Mouse (Mus musculus): ENCODE results near the gene Scgb1b18. TPM values are rescaled to one million over a fixed set of nuclear protein-coding genes. Genes with fewer than 3 reads are reported as not detected.
"Not testable (repeated sequence)": the region's sequence is repeated elsewhere in the genome, so short reads cannot be mapped to it uniquely, and the experiment has no call there.

The Scgb1b18 gene
- not detected in 2 replicates for polyA plus RNA-seq (2015; fragmentation: Nextera tagmentation; extraction: Ambion mirVana)

DNA sequence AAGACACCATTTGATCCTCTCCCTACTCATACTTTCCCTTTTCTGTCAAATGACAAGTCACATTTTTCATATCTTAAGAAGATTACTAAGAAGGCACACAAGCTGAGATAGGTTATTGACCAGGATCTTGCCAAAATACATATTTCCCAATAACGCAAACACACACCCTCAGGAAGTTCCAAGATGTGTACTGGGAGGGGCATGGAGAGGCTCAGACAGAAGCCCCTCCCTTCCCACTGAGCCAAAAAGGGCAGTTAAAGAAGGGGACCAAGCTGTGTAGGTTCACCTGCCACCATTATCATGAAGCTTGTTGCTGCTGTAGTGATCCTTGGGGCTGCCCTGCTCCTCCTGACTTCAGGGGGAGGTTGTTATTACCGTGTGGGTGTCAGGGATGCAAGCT is at the start of gene Scgb1b18:
Gene Scgb1b18, plus strand, starts transcription at position 301 of the 400 bp plus-strand sequence.
- H3K4me1 ChIP-seq (replicated peaks); ATAC-seq; H3K27me3 ChIP-seq; H3K27ac ChIP-seq; H3K4me2 ChIP-seq (replicated peaks); H3K9ac ChIP-seq (replicated peaks); H3K9me3 ChIP-seq; H3K4me3 ChIP-seq (replicated peaks); H3K36me3 ChIP-seq: not testable (repeated sequence)
- no CpG with 5 or more reads among the region's 2 CpGs for WGBS

- 85% methylated on average over 2 of the region's 2 CpGs for WGBS
- not testable (repeated sequence) for H3K27ac ChIP-seq; H3K27me3 ChIP-seq; H3K4me3 ChIP-seq (replicated peaks); H3K36me3 ChIP-seq; H3K4me2 ChIP-seq (replicated peaks); H3K9ac ChIP-seq (replicated peaks); H3K4me1 ChIP-seq (replicated peaks); H3K9me3 ChIP-seq; ATAC-seq
Observed at GRCm38 (mm10) chr7:33173764-33174163, 11.6 kb upstream of the Scgb1b18 start, which contains the start of gene Scgb2b18. Gene Scgb2b18 (minus strand): TSS chr7:33173864.

Other genes starting within 250 kb of the Scgb1b18 start
- not detected in 2 replicates for gene Scgb2b17, start 129.0 kb upstream of the Scgb1b18 start, polyA plus RNA-seq (2015; fragmentation: Nextera tagmentation; extraction: Ambion mirVana)
- not detected in 2 replicates for gene Scgb1b17, start 122.1 kb upstream of the Scgb1b18 start, polyA plus RNA-seq (2015; fragmentation: Nextera tagmentation; extraction: Ambion mirVana)
- gene Scgb2b18, start 11.7 kb upstream of the Scgb1b18 start, polyA plus RNA-seq (2015; fragmentation: Nextera tagmentation; extraction: Ambion mirVana): not detected in 2 replicates
- gene Scgb2b19, start 94.8 kb downstream of the Scgb1b18 start, polyA plus RNA-seq (2015; fragmentation: Nextera tagmentation; extraction: Ambion mirVana): not detected in 2 replicates
- gene Scgb1b19, start 101.7 kb downstream of the Scgb1b18 start, polyA plus RNA-seq (2015; fragmentation: Nextera tagmentation; extraction: Ambion mirVana): not detected in 2 replicates
- gene Scgb2b20, start 180.8 kb downstream of the Scgb1b18 start, polyA plus RNA-seq (2015; fragmentation: Nextera tagmentation; extraction: Ambion mirVana): not detected in 2 replicates
- gene Scgb1b20, start 187.7 kb downstream of the Scgb1b18 start, polyA plus RNA-seq (2015; fragmentation: Nextera tagmentation; extraction: Ambion mirVana): not detected in 2 replicates

Data from midbrain, embryonic 13.5 days (tissue).